Mouse (Mus musculus) liver, adult 2 months (tissue): ENCODE results near the gene Vmn1r166. TPM values are rescaled to one million over a fixed set of nuclear protein-coding genes. Genes with fewer than 3 reads are reported as not detected.
"Not testable (repeated sequence)": the region's sequence is repeated elsewhere in the genome, so short reads cannot be mapped to it uniquely, and the experiment has no call there.

Experiments
- DNase-seq: peaks from one replicate; pipeline ENCODE4 v3.0.0-alpha.2; 2011; ENCODE audit warnings: low read depth, low spot score; ENCODE audit errors: extremely low read depth
- H3K27ac ChIP-seq: fragments of 200-500 bp; replicated peaks from 2 replicates; pipeline ENCODE4 v1.5.1; 2012; ENCODE audit warnings: low read depth, mild to moderate bottlenecking, control low read depth, inconsistent platforms, low read length; ENCODE audit not compliant: insufficient read depth
- H3K27me3 ChIP-seq: fragments of 200-500 bp; 2 replicates; pipeline ENCODE4 v1.6.1; 2012; ENCODE audit warnings: mild to moderate bottlenecking, moderate library complexity, low read length, inconsistent platforms; ENCODE audit not compliant: control insufficient read depth, insufficient read depth
- H3K36me3 ChIP-seq: fragments of 200-500 bp; 2 replicates; pipeline ENCODE4 v1.6.1; 2012; ENCODE audit warnings: low read length, inconsistent platforms; ENCODE audit not compliant: control insufficient read depth, insufficient read depth
- H3K4me1 ChIP-seq: fragments of 200-500 bp; 2 replicates; pipeline ENCODE4 v1.6.1; 2011; ENCODE audit warnings: low read length; ENCODE audit not compliant: control insufficient read depth, insufficient read depth
- H3K4me3 ChIP-seq: fragments of 200-500 bp; 2 replicates; pipeline ENCODE4 v1.5.1; 2011; ENCODE audit warnings: low read depth, mild to moderate bottlenecking, control low read depth, low read length, moderate library complexity; ENCODE audit not compliant: insufficient read depth
- H3K79me2 ChIP-seq: fragments of 200-500 bp; 2 replicates; pipeline ENCODE4 v1.6.1; 2012; ENCODE audit warnings: inconsistent platforms, mild to moderate bottlenecking, low read length, moderate library complexity; ENCODE audit not compliant: control insufficient read depth, insufficient read depth
- H3K9ac ChIP-seq: fragments of 200-500 bp; 2 replicates; pipeline ENCODE4 v1.6.1; 2012; ENCODE audit warnings: low read depth, mild to moderate bottlenecking, control low read depth, inconsistent platforms, low read length
- WGBS: fragments of 180-500 bp; shearing (Covaris S2); methylation state at CpG from one replicate; pipeline ENCODE4 v1.1.7; 2018; 5-methylcytosine and 5-hydroxymethylcytosine counted together
- polyA plus RNA-seq: library from polyadenylated mRNA; depleted of rRNA; stranded (reverse); fragments of >200 nt; gene quantifications from 2 replicates; pipeline ENCODE4 v1.2.3, GENCODE M21; 2012; rRNA removed
- total RNA-seq: library from RNA; depleted of rRNA; stranded (reverse); fragments of >200 nt; gene quantifications from 2 replicates; pipeline ENCODE4 v1.2.3, GENCODE M21; 2014; rRNA removed

Vmn1r166 gene
- not detected in 2 replicates for total RNA-seq
- polyA plus RNA-seq: not detected in 2 replicates

DNA sequence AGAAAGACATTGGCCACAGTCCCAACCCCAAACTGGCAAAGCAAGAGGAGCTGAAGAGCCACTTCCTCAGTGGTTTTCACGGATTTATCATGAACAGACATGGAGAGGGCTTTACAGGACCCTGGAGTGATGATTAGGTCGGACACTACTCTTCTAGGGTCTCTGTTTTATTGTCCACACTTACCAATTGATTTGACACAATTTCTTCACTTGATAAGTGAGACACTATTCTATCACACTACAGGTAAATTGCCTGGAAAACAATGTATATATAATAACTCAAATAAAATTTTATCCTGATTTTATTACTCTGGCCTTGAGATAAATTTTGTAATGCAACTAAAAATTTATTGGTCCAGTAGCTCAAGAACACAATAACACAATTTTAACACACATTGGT lies at the start of gene Vmn1r166:
Gene Vmn1r166 (minus strand): TSS at position 101 of the 400 bp plus-strand sequence.
- not testable (repeated sequence) for DNase-seq, H3K27me3 ChIP-seq, H3K27ac ChIP-seq, H3K4me3 ChIP-seq, H3K4me1 ChIP-seq, H3K36me3 ChIP-seq, H3K79me2 ChIP-seq, H3K9ac ChIP-seq
- no CpG with 5 or more reads among the region's 2 CpGs for WGBS

DNA sequence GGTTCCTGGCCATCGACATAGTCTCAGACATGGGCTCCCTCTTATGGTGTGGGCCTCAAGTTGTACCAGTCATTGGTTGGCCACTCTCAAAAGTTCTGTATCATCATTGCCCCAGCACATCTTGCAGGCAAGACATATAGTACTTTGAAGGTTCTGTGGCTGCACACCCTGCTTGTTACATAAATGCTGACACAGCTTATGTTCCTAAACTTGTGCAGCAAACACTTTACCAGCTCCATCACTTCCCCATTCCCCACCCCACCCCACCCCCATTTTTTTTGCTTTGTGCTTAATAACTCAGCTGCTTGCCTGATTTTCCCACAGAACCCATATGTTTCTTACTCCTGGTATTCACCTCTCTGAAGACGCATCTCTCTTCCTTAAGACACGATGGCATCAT lies 49.4 kb upstream of the Vmn1r166 start, which contains the start of gene Nlrp4e:
Gene Nlrp4e (plus strand): TSS at position 301 of the 400 bp plus-strand sequence.
- not testable (repeated sequence) for H3K27ac ChIP-seq, H3K4me3 ChIP-seq, H3K9ac ChIP-seq, H3K4me1 ChIP-seq, DNase-seq, H3K36me3 ChIP-seq, H3K27me3 ChIP-seq, H3K79me2 ChIP-seq
- 77% methylated on average over 3 of the region's 3 CpGs for WGBS

DNA sequence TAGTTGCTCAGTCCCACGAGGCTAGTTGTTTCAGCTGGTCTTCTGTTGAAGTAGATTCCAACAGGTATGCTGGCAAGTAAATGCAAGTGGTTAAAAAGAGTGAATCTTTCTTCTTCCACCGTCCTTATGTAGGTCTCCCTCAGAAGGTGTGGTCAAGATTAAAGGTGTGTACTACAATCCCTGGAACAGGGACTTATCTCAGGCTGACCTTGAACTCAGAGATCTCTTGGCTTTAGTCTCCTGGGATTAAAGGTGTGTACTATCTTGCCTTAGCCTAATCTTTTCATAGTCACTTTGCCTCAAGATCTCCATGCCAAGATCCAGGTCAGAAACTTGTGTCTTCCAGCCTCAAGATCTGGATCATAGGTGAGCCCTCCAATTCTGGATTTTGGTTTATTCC lies 27.3 kb upstream of the Vmn1r166 start, which contains the start of gene Gm6902:
Gene Gm6902 (minus strand): TSS at position 101 of the 400 bp plus-strand sequence.
- H3K4me3 ChIP-seq, H3K4me1 ChIP-seq, H3K27me3 ChIP-seq, H3K27ac ChIP-seq, H3K9ac ChIP-seq, H3K36me3 ChIP-seq, H3K79me2 ChIP-seq, DNase-seq: not testable (repeated sequence)
- no CpG with 5 or more reads among the region's 2 CpGs for WGBS

DNA sequence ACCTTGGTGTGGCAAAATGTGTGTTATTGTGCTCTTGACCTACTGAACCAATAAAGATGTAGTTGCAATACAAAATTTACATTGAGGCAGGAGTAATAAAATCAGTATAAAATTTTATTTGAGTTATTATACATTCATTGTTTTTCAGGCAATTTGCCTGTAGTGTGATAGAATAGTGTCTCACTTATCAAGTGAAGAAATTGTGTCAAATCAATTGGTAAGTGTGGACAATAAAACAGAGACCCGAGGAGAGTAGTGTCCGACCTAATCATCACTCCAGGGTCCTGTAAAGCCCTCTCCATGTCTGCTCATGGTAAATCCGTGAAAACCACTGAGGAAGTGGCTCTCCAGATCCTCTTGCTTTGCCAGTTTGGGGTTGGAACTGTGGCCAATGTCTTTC lies 34.5 kb downstream of the Vmn1r166 start, which contains the start of gene Vmn1r165:
Gene Vmn1r165 (plus strand): TSS at position 301 of the 400 bp plus-strand sequence.
- not testable (repeated sequence) for H3K9ac ChIP-seq, DNase-seq, H3K36me3 ChIP-seq, H3K27me3 ChIP-seq, H3K4me3 ChIP-seq, H3K27ac ChIP-seq, H3K79me2 ChIP-seq, H3K4me1 ChIP-seq
- WGBS: no CpG with 5 or more reads among the region's 3 CpGs

Other genes with a start within 250 kb of the Vmn1r166 start
- not detected in 2 replicates for gene Gm4216, start 231.8 kb downstream of the Vmn1r166 start, total RNA-seq
- not detected in 2 replicates for gene Gm4216, start 231.8 kb downstream of the Vmn1r166 start, polyA plus RNA-seq
- gene Vmn1r163, start 196.1 kb downstream of the Vmn1r166 start, total RNA-seq: not detected in 2 replicates
- gene Vmn1r163, start 196.1 kb downstream of the Vmn1r166 start, polyA plus RNA-seq: not detected in 2 replicates
- not detected in 2 replicates for gene Gm8720, start 184.2 kb downstream of the Vmn1r166 start, total RNA-seq
- not detected in 2 replicates for gene Gm8720, start 184.2 kb downstream of the Vmn1r166 start, polyA plus RNA-seq
- not detected in 2 replicates for gene Gm10662, start 107.2 kb downstream of the Vmn1r166 start, total RNA-seq
- not detected in 2 replicates for gene Gm10662, start 107.2 kb downstream of the Vmn1r166 start, polyA plus RNA-seq
- gene Vmn1r165, start 34.4 kb downstream of the Vmn1r166 start, total RNA-seq: not detected in 2 replicates
- not detected in 2 replicates for gene Vmn1r165, start 34.4 kb downstream of the Vmn1r166 start, polyA plus RNA-seq
- gene Gm6902, start 27.2 kb upstream of the Vmn1r166 start, total RNA-seq: not detected in 2 replicates
- gene Gm6902, start 27.2 kb upstream of the Vmn1r166 start, polyA plus RNA-seq: not detected in 2 replicates
- gene Nlrp4e, start 49.5 kb upstream of the Vmn1r166 start, total RNA-seq: not detected in 2 replicates
- not detected in 2 replicates for gene Nlrp4e, start 49.5 kb upstream of the Vmn1r166 start, polyA plus RNA-seq
- gene Nlrp5, start 134.2 kb upstream of the Vmn1r166 start, total RNA-seq: not detected in 2 replicates
- not detected in 2 replicates for gene Nlrp5, start 134.2 kb upstream of the Vmn1r166 start, polyA plus RNA-seq